Mouse (Mus musculus): ENCODE measurements around the gene Hapln4.

Hapln4 gene

DNA sequence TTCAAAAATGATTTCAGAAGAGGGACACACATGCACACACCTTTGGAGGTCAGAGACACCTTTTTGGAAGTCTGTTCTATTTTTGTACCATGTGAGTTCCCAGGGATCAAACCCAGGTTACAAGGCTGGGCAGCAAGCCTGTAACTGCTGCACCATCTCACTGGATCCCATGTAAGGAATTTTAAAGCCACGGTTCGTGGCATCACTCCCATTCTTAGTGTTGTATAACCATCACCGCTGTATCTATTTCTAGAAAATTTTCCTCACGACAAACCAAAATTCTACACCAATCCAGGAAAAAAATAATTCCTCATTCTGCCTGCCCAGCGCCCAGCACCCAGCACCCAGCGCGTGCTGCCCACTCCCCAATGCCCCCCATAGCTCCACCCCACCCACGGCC lies 16.0 kb downstream of the Hapln4 start:
- in situ Hi-C loops (cut with MboI; ENCODE audit: unreplicated experiment in 2 of 2): no loop called here

DNA sequence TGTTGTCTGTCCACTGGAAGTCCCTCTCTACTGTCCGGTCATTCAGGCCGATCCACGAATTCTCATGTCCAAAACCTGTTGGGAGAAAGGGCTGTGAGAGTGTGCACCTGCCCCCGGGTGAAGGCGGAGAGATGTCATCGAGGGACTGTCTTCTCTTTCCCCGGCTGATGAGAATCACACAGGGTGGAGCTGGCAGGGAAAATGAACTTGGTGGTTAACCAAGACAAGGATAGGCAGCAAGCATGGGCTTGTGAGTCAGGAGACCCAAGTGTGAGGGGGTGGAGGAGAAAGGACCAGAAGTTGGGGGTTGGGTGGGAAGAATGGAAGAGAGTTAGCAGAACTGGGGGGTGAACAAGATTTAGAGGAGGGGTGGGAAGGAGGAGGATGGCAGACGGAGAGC lies 17.0 kb downstream of the Hapln4 start:
- in situ Hi-C loops (cut with MboI; ENCODE audit: unreplicated experiment in 2 of 2): loop anchor here in 1 of 2 experiments (25.0 kb wide), 2 partner anchors 463 to 763 kb away; partner anchors contain the start of gene Zfp868

DNA sequence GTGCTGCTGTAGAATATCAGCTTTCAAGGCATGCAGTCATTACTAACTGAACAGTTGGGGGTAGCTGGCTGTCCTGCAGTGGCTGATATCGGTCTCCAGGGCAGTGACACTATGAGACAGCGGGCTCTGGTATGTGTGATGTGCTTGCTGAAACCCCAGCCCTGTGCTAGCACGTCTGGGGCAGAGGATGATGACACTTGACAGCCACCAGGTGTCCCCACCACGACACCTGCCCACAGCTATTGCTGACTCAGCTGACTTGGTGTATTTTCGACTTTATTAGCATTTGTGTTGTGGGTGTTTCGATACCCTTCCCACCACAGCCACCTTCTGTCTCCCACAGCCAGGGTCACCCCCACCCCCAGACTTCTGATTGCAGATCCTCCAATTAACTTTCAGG lies 21.2 kb downstream of the Hapln4 start:
- in situ Hi-C loops (cut with MboI; ENCODE audit: unreplicated experiment in 2 of 2): loop anchor here in 1 of 2 experiments (25.0 kb wide), 2 partner anchors 467 to 767 kb away; partner anchors contain the start of gene Zfp868

DNA sequence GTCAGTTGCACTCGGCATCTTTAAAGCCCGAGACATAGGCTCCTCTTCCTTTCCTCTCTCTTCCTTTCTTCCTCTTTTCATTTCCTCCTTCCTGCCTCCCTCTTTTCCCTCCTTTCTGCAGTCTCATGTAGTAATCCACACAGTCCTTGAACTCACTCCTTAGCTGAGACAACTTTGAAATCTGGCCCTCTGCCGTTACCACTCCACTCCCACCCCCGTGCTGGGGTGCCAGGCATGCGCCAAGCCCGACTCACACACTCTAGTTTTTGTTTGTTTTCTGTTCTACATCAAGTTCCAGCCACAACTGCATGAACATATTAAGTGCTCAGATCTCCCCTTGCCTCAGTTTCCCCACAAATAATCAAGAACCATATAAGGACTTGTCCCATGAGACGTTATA lies 21.7 kb downstream of the Hapln4 start:
- in situ Hi-C loops (cut with MboI; ENCODE audit: unreplicated experiment in 2 of 2): loop anchor here (5.0 to 25.0 kb wide), 3 partner anchors 62 to 768 kb away; partner anchors contain the start of gene Zfp868 (in 1 of the 2)

DNA sequence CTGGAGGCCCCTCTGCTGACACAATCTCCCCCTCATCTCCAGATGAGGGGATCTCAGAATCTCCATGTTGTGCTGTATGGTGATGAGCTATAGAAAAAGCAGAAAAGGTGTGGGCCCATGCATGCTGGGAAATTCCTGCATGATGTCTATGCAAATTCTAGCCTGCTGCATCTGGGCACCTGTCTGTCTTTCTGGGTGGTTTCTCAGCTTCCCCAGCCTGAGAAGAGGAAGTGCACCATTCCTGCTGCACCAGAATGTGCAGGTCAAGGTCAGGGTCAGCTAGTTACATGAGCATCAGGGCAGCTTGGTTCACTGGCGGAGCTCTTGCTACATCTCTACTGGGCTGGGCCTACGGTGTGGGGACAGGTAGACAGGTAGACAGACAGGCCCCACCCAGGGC lies 27.2 kb downstream of the Hapln4 start:
- in situ Hi-C loops (cut with MboI; ENCODE audit: unreplicated experiment in 2 of 2): loop anchor here in 1 of 2 experiments (5.0 to 25.0 kb wide), 4 partner anchors 57 to 773 kb away; partner anchors contain the start of gene Zfp868

DNA sequence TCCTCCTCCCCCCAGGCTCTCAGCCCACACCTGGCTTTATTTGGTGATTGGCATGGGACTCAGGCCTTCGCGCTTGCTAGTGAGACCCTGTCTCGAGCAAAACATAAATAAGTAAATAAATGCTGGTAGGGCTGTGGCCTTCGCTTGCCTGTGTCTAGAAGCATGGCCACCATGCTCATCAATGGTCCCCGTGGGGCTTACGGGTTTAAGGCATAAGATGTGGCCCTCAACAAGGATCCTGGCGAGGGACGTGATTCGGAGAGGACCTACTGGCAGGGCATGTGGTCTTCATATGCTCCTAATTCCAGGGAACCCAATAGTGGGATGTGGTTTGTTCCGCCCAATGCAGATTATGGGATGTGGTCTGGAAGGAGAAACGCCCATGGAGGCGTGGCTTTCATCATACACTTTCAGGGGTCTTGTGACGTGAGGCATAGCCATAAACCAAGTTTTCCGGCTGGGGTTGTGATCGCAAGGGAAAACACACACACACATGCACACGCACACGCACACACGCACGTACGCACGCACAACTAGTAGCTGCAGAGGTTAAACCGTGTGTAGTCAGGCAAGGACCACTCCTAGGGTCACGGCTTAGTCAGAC lies 28.0 kb downstream of the Hapln4 start:
- in situ Hi-C loops (cut with MboI; ENCODE audit: unreplicated experiment in 2 of 2): loop anchor here in 1 of 2 experiments (5.0 to 25.0 kb wide), 4 partner anchors 56 to 774 kb away; partner anchors contain the start of gene Zfp868

DNA sequence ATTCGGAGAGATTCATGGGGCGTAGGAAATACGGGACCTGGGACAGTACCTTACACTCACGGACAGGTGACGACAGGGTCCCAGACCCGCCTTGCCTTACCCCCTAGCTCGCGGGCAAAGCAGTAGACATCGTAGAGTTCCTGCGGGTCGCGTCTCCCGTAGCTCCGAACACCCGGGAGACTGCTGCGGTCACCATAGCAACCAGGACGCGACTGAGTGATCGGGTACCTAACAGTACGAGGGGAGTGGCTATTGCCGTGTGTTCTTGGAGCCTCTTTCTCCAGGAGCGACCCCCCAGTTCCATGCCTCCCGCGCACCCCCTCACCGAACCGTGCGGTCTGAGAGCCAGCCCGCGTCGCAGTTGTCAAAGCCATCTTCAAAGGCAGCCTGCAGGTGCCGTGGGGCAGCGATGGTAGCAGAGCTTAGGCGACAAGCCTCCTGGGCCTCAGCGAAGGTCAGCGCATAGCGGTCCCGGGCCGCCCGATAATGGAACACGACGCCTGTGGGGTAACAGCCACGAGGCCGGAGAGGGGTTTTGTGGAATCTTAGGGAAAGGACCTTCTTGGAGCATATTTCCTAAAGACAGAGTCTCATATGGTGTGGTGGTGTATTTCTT lies 29.3 kb downstream of the Hapln4 start:
- in situ Hi-C loops (cut with MboI; ENCODE audit: unreplicated experiment in 2 of 2): loop anchor here in 1 of 2 experiments (5.0 to 25.0 kb wide), 4 partner anchors 55 to 775 kb away; partner anchors contain the start of gene Zfp868

DNA sequence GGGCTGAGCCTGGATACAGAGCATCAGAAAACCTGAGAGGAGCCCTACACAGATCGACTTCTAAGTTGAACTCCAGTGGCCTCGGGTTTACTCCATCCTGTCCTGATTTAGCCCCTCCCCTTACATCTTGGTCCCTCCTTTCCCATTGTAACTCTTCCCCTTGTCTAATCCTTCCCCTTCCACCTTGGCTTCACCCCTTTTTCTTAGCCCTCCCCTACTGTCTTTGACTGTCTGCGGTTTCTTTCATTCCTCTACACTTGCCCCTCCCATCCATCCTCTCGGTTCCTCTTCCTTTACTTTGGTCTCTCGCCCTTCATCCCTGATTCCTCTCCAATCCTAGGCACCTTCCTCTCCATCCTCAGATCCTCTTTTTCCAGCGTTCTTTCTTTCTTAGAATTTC lies 31.2 kb downstream of the Hapln4 start:
- in situ Hi-C loops (cut with MboI; ENCODE audit: unreplicated experiment in 2 of 2): loop anchor here in 1 of 2 experiments (5.0 to 25.0 kb wide), 4 partner anchors 53 to 777 kb away; partner anchors contain the start of gene Zfp868

DNA sequence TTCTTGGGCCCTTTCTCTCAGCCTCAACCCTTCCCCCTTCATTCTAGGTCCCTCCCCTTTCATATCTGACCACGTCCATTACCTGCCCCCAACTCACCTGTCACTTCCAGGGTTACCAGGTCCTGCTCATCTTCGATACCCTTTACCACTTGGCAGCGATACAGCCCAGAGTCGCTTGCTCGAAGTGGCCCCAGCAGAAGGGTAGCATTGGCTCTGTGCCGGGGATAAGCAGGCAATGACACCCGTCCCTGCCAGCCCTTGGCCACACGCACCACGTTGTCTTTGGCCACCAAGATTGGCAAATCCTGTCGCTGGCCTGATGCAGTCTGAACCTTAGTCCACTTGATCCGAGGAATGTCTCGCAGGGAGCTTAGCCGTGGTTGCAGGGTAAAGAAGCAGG lies 31.6 kb downstream of the Hapln4 start:
- in situ Hi-C loops (cut with MboI; ENCODE audit: unreplicated experiment in 2 of 2): loop anchor here in 1 of 2 experiments (5.0 to 25.0 kb wide), 4 partner anchors 52 to 778 kb away; partner anchors contain the start of gene Zfp868

DNA sequence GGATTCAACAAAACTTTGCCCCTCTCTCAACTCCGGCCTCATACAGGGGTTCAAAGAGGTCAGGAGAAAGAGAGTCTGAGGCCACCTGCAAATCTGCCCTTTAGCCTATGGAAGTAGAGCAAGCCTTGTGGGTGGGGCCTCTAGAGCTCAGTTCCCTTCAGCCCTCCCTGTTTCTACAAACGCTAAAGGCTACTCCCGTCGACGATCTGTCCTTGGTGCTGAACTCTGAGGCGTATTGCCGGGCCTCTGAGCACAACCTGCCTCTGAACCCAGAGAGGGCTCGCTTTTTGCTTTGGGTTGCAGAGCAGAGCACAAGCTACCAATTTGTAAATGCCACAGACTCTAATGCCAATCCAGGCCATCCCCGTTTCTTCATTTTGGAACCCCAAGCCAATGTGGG lies 34.4 kb downstream of the Hapln4 start:
- in situ Hi-C loops (cut with MboI; ENCODE audit: unreplicated experiment in 2 of 2): loop anchor here in 1 of 2 experiments (25.0 kb wide), 2 partner anchors 480 to 780 kb away; partner anchors contain the start of gene Zfp868

DNA sequence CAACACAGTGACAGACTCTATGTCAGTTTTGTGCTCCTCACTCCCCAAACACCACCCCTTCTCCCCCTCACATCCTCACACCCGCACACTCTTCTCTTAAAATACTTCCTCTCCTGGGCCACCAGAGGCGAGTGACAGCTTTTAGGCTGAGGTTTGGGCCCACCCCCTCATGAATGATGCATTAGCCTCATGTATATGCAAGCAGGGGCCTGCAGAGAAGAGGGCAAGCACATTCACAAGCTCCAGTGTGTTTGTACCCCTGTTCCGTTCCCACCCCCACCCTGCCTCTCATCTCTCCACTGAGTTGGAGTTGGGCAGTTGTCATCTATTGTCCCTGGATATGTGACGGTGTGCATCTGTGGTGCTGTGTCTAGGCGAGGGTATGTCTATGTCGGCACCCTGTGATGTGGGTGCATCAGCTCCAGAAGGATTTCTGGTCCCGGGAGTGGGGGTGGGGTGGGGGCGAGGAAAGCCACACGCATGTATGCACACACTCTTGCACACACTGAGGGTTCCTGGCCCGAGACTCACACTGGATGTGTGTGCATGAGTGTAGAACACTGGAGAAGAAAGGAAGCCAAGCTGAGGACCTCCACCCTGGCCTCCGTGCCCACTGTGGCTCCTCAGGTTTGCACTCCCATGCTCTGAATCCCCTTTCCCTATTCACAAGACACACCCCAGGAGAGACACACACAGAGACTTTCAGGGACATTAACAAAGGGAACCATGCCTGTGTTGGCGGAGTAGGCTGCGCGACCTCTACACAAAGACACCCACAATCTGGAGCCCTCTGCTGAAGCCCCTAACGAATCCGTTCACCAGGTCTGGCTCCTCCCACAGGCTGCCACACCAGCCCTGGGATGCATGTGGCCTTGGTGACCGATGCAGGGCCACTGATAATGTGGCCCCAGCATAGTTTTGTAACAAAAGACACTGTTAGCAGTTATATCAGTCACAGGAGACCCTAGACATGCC lies 35.8 kb downstream of the Hapln4 start:
- in situ Hi-C loops (cut with MboI; ENCODE audit: unreplicated experiment in 2 of 2): loop anchor here in 1 of 2 experiments (25.0 kb wide), 2 partner anchors 482 to 782 kb away; partner anchors contain the start of gene Zfp868

DNA sequence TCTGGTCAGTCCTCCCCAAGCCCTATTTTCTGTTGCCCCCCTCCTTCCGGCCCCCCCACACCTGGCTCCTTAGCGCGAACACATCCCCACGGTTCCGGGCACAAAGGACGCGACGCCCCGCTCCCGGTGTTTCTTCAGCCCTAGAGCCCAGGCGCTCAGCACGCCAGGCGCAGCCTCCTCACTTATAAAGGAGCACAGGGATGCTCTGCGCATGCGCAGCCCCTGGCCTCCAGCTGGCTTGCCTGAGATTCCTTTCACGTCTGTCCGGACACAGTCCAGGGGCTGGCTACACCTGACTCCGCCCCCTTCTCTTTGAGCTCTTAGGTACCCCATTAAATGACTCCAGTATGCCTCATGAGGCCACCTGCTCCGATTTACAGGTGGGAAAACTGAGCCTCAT lies 37.4 kb downstream of the Hapln4 start, which contains the start of gene Ncan:
Ncan (minus strand) TSS at position 207 of the 400 bp plus-strand sequence.
- in situ Hi-C loops (cut with MboI; ENCODE audit: unreplicated experiment in 2 of 2): loop anchor here (5.0 to 25.0 kb wide), 4 partner anchors 198 to 793 kb away; partner anchors contain the start of gene Zfp868 (in 1 of the 2)

DNA sequence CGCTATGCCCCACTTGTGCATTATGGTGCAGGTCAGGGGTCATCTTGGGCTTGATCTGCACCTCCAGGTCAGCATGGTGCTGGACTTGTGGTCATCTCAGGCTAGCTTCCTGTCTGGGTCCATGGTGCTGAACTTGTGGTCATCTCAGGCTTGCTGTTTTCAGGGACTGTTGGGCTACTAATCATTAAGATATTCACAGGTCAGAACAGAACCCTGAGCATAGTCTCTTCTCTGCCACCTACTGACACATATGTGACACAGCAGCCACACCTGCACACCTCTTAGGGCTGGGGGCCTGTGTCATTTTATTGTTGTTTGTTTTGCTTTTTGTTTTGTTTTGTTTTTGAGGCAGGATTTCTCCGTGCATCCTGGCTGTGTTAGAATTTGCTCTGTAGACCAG lies 39.6 kb downstream of the Hapln4 start:
- in situ Hi-C loops (cut with MboI; ENCODE audit: unreplicated experiment in 2 of 2): loop anchor here (5.0 to 25.0 kb wide), 4 partner anchors 201 to 796 kb away; partner anchors contain the start of gene Zfp868 (in 1 of the 2)

DNA sequence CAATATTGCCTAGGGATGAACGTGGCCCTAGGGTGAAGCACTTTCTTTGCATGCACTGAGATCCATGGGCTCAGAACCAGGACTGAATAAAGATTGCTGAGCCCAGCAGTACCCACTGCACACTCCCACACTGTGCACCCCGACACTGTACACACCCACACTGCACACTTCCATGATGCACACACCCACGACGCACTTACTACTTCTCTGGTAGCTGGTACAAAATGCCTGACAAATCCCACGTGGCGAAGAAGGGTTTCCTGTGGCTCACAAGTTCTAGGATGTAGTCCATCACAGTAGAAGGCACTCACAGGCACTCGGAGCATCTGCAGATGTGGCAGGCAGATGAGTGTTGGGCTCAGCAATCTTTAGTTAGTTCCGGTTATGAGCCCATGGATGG lies 41.7 kb downstream of the Hapln4 start:
- in situ Hi-C loops (cut with MboI; ENCODE audit: unreplicated experiment in 2 of 2): loop anchor here (5.0 to 25.0 kb wide), 4 partner anchors 203 to 798 kb away; partner anchors contain the start of gene Zfp868 (in 1 of the 2)

DNA sequence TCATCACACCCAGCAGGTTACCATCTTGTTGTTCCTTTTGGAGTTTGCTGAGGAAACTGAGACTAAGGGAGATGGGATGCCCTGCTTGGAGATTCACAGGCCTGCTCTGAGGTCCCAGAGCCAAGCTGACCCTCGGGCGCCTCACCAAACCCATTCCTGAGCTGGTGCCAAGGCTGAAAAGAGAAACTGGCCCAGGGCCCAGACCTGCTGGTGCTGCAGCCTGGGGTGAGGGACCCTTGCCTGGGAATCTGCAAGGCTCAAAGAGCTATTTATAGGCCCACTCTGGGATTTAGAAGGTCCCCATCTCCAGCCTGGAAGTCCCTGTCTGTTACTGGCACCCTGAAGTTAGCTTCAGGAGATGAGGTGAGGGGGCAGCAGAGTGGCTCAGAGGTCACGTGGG lies 45.2 kb downstream of the Hapln4 start:
- in situ Hi-C loops (cut with MboI; ENCODE audit: unreplicated experiment in 2 of 2): no loop called here

DNA sequence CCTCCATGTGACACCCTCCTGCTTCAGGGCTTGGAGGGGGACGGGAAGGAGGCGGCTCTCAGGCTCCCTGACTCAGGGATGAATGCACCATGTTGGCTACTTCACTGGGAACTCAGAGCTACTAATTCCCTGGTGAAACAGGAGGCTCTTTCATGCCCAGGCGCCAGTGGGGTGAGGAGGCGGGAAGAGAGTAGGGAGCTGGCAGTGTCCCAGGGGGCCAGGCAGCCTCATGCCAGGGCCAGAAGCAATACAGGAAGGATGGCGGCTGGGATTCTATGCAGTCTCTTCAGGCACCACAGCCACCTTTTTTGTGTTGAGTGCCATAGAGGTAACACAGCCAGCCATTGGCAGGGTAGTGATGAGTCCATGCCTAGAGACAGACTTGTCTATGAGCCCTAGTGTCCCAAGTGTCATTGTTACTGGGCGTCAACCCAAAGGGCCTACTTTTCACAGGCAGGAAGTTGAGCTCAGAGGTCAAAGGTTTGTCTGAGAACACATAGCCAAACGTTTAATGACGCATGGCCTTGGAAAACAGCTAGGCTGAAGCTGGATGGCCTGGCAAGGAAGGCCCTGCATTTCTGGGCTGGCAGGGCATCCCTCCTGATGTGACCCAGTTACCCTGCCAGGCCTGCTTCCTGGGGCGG lies 46.2 kb downstream of the Hapln4 start:
- in situ Hi-C loops (cut with MboI; ENCODE audit: unreplicated experiment in 2 of 2): no loop called here

DNA sequence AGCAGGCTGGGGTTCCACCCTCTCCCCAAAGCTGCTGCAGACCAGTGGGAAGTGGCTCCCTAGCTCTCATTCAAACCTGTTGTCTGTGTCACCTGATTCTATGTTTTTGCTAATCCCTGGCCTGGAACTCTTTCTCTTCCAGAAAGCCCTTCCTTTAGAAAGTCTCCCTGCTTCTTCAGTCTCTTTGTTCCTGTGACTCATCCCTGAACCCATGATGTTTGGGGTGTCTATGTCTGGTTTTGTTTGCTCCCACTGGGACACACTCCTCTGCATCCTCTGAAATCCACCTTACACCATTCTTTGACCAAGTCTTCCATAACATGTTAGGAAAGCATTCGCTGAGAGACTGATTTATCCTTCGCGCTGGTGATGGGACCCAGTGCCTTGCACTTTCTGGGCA lies 46.8 kb downstream of the Hapln4 start:
- in situ Hi-C loops (cut with MboI; ENCODE audit: unreplicated experiment in 2 of 2): no loop called here

DNA sequence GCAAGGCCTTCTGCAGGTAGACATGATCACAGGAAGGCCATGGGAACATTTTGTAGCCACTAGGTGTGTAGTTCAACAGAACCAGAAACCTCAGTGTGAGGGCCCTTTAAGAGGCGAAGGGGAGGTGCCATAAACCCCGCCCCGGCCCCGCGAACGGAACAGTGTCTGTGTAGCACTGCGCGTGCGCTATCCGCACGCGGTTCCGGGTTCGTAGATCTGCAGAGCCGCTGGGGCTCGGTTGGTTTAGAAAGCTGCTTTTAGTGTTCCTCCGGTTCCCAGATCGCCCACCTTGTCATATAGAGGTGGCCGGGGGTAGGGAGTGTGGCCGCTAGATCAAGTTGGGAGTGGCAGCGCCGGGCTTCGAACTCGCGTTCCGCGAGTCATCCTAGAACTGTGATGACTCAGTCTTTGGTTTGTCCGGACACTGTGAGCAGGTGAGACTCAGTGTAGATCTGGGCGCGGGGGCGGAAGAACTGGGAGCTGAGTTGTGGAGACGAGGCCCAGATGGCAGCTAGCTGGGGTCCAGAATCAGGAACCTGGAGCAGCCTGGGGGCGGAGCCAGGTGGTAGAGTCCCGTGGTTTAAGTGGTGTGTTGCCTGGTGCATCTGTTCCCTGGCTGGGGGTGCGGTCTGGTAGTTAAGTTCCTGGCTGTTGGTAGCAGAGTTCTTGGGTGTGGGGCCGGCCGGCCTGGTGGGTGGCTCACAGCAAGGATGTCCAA lies 48.1 kb downstream of the Hapln4 start, which contains the start of gene Nr2c2ap:
Nr2c2ap (plus strand) TSS at position 168 of the 718 bp plus-strand sequence.
- in situ Hi-C loops (cut with MboI; ENCODE audit: unreplicated experiment in 2 of 2): no loop called here

DNA sequence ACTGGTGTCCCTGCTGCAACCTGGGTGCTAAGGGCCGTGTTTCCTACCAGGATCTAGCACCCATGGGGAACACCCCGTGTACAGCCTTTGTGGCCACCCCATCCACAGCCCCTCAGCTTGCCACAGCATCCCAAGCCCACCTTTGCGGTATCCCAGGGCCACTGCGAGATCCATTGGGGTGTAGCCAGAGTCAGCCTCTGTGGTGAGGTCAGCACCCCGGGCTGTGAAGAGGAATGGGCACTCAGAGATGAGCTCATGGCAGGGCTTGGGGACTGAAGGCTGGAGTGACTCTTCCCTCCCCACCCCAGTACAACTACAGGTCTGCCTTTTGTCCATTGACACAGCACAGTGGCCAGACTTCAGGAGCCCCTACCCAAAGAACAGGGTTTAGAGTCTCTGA lies 50.8 kb downstream of the Hapln4 start:
- in situ Hi-C loops (cut with MboI; ENCODE audit: unreplicated experiment in 2 of 2): no loop called here
